ENCODE assay signal across 9 mouse cellular contexts in genomic region chr3:156562424-156562785, GRCm38 (mm10). TPM values are rescaled to one million over a fixed set of nuclear protein-coding genes. Genes with fewer than 3 reads are reported as not detected.
A peak's percentile ranks its signal among the peaks of the same experiment; 100 is the strongest.
DNase-seq lines count a peak whose midpoint lies in the region; ATAC-seq lines count a peak whose summit lies in the region.
"Had no signal": no experiment of that assay in that cellular context is flagged by ENCODE, and none has a peak within 500 bp of the region (broad histone marks: within the 10 kb centered on the region; RNA-seq: fewer than 3 reads in every experiment).

No protein-coding gene starts in this region.

- H3K4me3 ChIP-seq in forebrain, embryonic 14.5 days (ENCODE audit: low read depth, low read length) = peak overlapping the region; percentile 68
- no peak overlapping the region; the same call in 1 of the 2 replicates for H3K4me3 ChIP-seq in liver, embryonic 15.5 days (replicated peaks)

- no peaks in the 10 kb centered on the region for H3K9me3 ChIP-seq in forebrain, embryonic 14.5 days (replicated peaks; ENCODE audit: control insufficient read depth, low read length)
- H3K9me3 ChIP-seq in liver, embryonic 15.5 days (replicated peaks) = no peaks in the 10 kb centered on the region

- peak; percentile 4 for DNase-seq in adrenal gland, adult 2 months
- DNase-seq in adrenal gland, postnatal 36 days = no peak
- peak; percentile 22 to 32 for DNase-seq in layer of hippocampus, postnatal 14 days (ENCODE audit: low spot score in 2 of 2)
- no peak for DNase-seq in layer of hippocampus, adult 11-12 months (ENCODE audit: low spot score)
- peak; percentile 46 for DNase-seq in forebrain, embryonic 14.5 days (ENCODE audit: low spot score)
- DNase-seq in T-cell, adult 2 months (ENCODE audit: low spot score) = no peak
- no peak for DNase-seq in cerebellum, adult 8-10 months

- H3K9ac ChIP-seq in forebrain, embryonic 14.5 days (ENCODE audit: low read length) = peak overlapping the region; percentile 79
- no peak overlapping the region for H3K9ac ChIP-seq in liver, embryonic 15.5 days

- peak overlapping the region; percentile 96 for H3K27ac ChIP-seq in forebrain, embryonic 14.5 days (ENCODE audit: low read depth, low read length)
- H3K27ac ChIP-seq in liver, embryonic 15.5 days (replicated peaks) = no peak overlapping the region

- peaks cover 7% of the 10 kb centered on the region; the same call in 1 of the 2 replicates for H3K4me1 ChIP-seq in forebrain, embryonic 14.5 days (ENCODE audit: control insufficient read depth, insufficient read depth, low read length)
- no peaks in the 10 kb centered on the region for H3K4me1 ChIP-seq in liver, embryonic 15.5 days (replicated peaks)

- peak overlapping the region; percentile 90 for H3K4me2 ChIP-seq in forebrain, embryonic 14.5 days (ENCODE audit: low read length)
- peak overlapping the region; percentile 53 for H3K4me2 ChIP-seq in liver, embryonic 15.5 days

- no peaks in the 10 kb centered on the region for H3K27me3 ChIP-seq in forebrain, embryonic 14.5 days (replicated peaks; ENCODE audit: control insufficient read depth, insufficient read depth, low read length)
- peaks cover 52% of the 10 kb centered on the region for H3K27me3 ChIP-seq in liver, embryonic 15.5 days

- no peaks in the 10 kb centered on the region for H3K36me3 ChIP-seq in forebrain, embryonic 14.5 days (ENCODE audit: control insufficient read depth, insufficient read depth, low read length)
- H3K36me3 ChIP-seq in liver, embryonic 15.5 days (replicated peaks) = no peaks in the 10 kb centered on the region

- 0% methylated on average over 10 of the region's 10 CpGs for WGBS in forebrain, embryonic 14.5 days
- 3% methylated on average over 10 of the region's 10 CpGs for WGBS in liver, embryonic 15.5 days (ENCODE audit: insufficient replicate concordance)

- no peak for ATAC-seq in forebrain, embryonic 14.5 days
- ATAC-seq in liver, embryonic 15.5 days (ENCODE audit: insufficient read depth) = no peak

RNA-seq across cellular contexts. Expression of gene Negr1, which starts 0.8 kb away (rescaled TPM):
- 1 to 10 TPM; 7.8 to 9.0 TPM for total RNA-seq in adrenal gland, adult 2 months (2021)
- 0.83 and 1.5 TPM in 2 replicates for polyA plus RNA-seq in adrenal gland, adult 2 months (2012; rRNA removed)
- total RNA-seq in adrenal gland, postnatal 36 days (2021) = 1 to 10 TPM; 5.7 to 7.6 TPM
- 100 to 1,000 TPM; 123 to 128 TPM for total RNA-seq in layer of hippocampus, postnatal 14 days (2021)
- 28.3 and 35.2 TPM in 2 replicates for polyA plus RNA-seq in forebrain, embryonic 14.5 days (2014; fragmentation: Nextera tagmentation; extraction: Ambion mirVana)
- 0.08 TPM in 1 of 2 replicates, not detected in the other for polyA plus RNA-seq in liver, embryonic 15.5 days (2015; fragmentation: Nextera tagmentation; extraction: Ambion mirVana)
- polyA plus RNA-seq: liver, adult 2 months had no signal

Comparison
In these comparisons a context has a peak if more than half of its experiments do, and no peak if none do; other contexts are left out.
1. DNase-seq: peak in adrenal gland, adult 2 months (single experiment), layer of hippocampus, postnatal 14 days (2 of 2) and forebrain, embryonic 14.5 days (single experiment); none in adrenal gland, postnatal 36 days (0 of 2), layer of hippocampus, adult 11-12 months (single experiment), T-cell, adult 2 months (single experiment) and cerebellum, adult 8-10 months (single experiment).
2. RNA of gene Negr1, which starts 0.8 kb away (total RNA-seq): 123 to 128 TPM in layer of hippocampus, postnatal 14 days; 7.8 to 9.0 TPM in adrenal gland, adult 2 months and 5.7 to 7.6 TPM in adrenal gland, postnatal 36 days; every median in the first group is over 10 times any median in the second.